Mouse (Mus musculus): ENCODE measurements around the gene Fgf4. TPM values are rescaled to one million over a fixed set of nuclear protein-coding genes. Genes with fewer than 3 reads are reported as not detected.
A peak's percentile ranks its signal among the peaks of the same experiment; 100 is the strongest.

The Fgf4 gene
- polyA plus RNA-seq (2012; rRNA removed), result not detected in 2 replicates

DNA sequence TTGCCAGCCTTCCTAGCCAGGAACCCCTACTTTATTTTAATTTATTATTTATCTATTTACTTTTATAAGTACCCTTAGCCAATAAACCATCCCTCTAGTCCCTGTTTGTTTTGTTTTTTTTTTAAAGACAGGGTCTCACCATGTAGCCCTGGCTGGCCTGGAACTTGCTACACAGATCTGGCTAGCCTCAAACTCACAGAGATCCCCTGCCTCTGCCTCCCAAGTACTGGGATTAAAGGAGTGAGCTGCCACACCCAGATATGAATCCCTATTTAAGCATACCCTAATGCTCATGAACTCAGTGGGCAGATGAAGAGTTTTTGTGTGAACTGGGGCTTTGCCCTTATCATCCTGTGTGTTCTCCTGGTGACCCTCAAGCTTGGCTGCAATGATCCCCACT lies at the start of gene Fgf4:
Gene Fgf4 (plus strand): TSS at position 301 of the 400 bp plus-strand sequence.
- Histone ChIP-seq H3K4me1 (ENCODE audit: control insufficient read depth, insufficient read depth, low read length) (no peaks in the 10 kb centered on the region), H3K4me3 (replicated peaks; ENCODE audit: extremely low read depth, low read depth, low read length) (no peak within 1 kb of the TSS)
- TF ChIP-seq CTCF (IDR thresholded peaks at IDR 0.05; ENCODE audit: insufficient read depth, low read length) (no peak), POLR2A (IDR thresholded peaks at IDR 0.05; ENCODE audit: borderline replicate concordance, extremely low read depth, low read depth, low read length) (no peak)
- no peak for DNase-seq

DNA sequence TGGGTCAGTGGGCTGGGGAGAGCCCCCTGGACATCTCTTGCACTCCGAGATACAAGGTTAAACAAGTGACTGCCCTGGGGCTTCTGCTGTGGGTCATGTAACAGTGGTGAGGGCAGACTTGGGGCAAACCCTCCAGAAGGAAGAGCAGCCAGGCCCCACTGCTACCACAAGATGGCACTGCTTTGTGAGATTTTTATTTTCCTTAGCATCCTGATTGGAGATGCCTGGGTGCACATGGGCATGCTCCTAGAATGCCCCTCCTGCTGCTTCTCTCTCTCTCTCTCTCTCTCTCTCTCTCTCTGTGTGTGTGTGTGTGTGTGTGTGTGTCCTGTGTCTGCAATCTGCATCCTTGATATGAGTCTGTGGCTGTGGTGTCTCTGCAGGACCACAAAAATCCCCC lies 48.7 kb upstream of the Fgf4 start:
- no peaks in the 10 kb centered on the region for H3K4me1 ChIP-seq (ENCODE audit: control insufficient read depth, insufficient read depth, low read length)
- WGBS, result 52% methylated on average over 1 of the region's 1 CpGs
- no peak overlapping the region for H3K4me3 ChIP-seq (replicated peaks; ENCODE audit: extremely low read depth, low read depth, low read length)
- DNase-seq, result no peak
- TF ChIP-seq CTCF (IDR thresholded peaks at IDR 0.05; ENCODE audit: insufficient read depth, low read length), result peak; percentile 50; the same call in 1 of the 2 replicates
- TF ChIP-seq POLR2A (IDR thresholded peaks at IDR 0.05; ENCODE audit: borderline replicate concordance, extremely low read depth, low read depth, low read length), result no peak

DNA sequence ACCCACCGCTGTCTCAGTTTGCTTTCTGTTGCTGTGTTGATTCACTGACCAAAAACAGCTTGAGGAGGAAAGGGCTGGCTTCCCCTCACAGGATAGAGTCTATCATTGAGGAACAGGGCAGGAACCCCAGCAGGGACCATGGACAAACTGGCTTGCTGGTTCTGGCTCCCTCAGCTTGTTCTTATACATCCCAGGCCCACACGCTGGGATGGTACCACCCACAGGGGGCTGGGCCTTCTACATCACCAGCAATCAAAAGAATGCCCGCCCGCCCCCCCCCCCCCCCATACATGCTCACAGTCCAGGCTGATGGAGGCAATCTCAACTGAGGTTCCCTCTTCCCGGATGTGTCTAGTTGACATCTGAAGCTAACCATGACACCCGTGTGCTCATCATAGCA lies 40.1 kb upstream of the Fgf4 start:
- Histone ChIP-seq H3K4me3 (replicated peaks; ENCODE audit: extremely low read depth, low read depth, low read length) (no peak overlapping the region), H3K4me1 (ENCODE audit: control insufficient read depth, insufficient read depth, low read length) (no peaks in the 10 kb centered on the region)
- no peak for DNase-seq
- TF ChIP-seq CTCF (IDR thresholded peaks at IDR 0.05; ENCODE audit: insufficient read depth, low read length), result no peak
- no peak for TF ChIP-seq POLR2A (IDR thresholded peaks at IDR 0.05; ENCODE audit: borderline replicate concordance, extremely low read depth, low read depth, low read length)
- 55% methylated on average over 6 of the region's 6 CpGs for WGBS

DNA sequence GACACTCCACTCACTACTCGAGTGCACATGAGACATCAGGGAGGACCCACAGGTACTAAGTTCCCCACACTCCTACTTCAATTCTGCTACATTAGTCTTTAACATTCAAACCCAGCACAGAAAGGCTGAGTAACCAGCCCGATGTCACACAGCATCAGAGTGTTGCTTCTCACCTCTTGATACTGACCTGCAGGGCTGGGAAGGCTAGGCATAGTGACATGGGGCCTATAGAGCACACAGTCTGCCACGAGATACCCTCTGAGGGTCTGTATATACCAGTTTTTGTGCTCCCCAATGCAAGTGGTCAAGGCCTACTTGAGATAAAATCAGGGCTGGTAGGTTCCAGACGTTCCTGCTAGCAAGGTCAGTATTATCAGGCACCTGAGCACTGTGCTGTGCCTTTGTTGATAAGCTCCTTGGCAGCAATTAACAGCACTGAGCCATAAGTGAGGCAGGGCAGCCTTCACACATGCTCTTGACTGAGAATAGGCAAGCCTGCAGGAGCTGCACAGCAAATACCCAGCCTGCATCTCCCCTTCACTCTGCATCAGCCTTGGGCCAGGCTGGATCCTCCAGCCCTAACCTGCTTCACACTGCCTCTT lies 39.1 kb upstream of the Fgf4 start:
- no peak for DNase-seq
- TF ChIP-seq POLR2A (IDR thresholded peaks at IDR 0.05; ENCODE audit: borderline replicate concordance, extremely low read depth, low read depth, low read length) (no peak), CTCF (IDR thresholded peaks at IDR 0.05; ENCODE audit: insufficient read depth, low read length) (no peak)
- Histone ChIP-seq H3K4me1 (ENCODE audit: control insufficient read depth, insufficient read depth, low read length) (no peaks in the 10 kb centered on the region), H3K4me3 (replicated peaks; ENCODE audit: extremely low read depth, low read depth, low read length) (no peak overlapping the region)
- WGBS, result 62% methylated on average over 4 of the region's 4 CpGs

DNA sequence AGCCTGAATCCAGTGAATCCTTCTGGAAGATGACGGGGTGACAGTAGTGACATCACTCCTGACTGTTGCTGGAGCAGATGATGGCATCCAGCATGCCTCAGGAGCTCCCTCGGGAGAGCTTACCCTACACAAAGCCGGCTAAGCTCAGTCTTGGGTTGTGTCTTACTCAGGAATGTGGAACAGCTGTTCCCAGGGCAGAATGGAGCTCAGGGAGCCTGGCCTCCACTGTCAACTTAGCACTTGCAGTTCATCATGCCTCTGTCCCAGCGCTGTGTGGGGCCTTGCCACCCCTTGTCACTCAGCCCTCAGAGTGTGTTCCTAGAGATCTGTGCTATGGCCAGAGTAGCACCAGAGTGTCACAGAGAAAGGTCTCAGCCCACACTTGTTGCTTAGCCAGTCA lies 35.6 kb upstream of the Fgf4 start:
- no peak for DNase-seq
- H3K4me1 ChIP-seq (ENCODE audit: control insufficient read depth, insufficient read depth, low read length), result no peaks in the 10 kb centered on the region
- TF ChIP-seq POLR2A (IDR thresholded peaks at IDR 0.05; ENCODE audit: borderline replicate concordance, extremely low read depth, low read depth, low read length) (no peak), CTCF (IDR thresholded peaks at IDR 0.05; ENCODE audit: insufficient read depth, low read length) (no peak)
- WGBS, result 31% methylated on average over 4 of the region's 4 CpGs
- H3K4me3 ChIP-seq (replicated peaks; ENCODE audit: extremely low read depth, low read depth, low read length), result no peak overlapping the region

DNA sequence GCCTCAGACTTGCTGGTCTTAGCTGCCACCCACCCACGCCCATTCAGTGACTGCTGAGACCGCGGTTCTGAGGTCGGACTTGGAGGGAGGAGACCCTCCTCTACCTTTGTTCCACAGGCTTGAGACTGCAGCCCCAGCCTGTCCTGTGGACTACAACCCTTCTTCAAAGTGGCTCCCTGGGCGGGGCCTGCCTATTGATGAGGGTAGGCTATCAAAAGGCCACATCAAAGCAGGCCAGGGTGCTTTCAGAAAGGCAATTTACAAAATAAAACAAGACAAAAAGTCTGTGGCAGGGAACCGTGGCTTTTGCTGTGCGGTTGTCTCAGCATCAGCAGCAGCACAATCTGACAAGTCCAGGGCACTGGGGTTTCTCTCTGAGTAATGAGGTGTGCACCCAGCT lies 25.3 kb upstream of the Fgf4 start:
- TF ChIP-seq POLR2A (IDR thresholded peaks at IDR 0.05; ENCODE audit: borderline replicate concordance, extremely low read depth, low read depth, low read length) (no peak), CTCF (IDR thresholded peaks at IDR 0.05; ENCODE audit: insufficient read depth, low read length) (no peak)
- no peak for DNase-seq
- Histone ChIP-seq H3K4me1 (ENCODE audit: control insufficient read depth, insufficient read depth, low read length) (no peaks in the 10 kb centered on the region), H3K4me3 (replicated peaks; ENCODE audit: extremely low read depth, low read depth, low read length) (no peak overlapping the region)
- WGBS, result 61% methylated on average over 7 of the region's 7 CpGs

DNA sequence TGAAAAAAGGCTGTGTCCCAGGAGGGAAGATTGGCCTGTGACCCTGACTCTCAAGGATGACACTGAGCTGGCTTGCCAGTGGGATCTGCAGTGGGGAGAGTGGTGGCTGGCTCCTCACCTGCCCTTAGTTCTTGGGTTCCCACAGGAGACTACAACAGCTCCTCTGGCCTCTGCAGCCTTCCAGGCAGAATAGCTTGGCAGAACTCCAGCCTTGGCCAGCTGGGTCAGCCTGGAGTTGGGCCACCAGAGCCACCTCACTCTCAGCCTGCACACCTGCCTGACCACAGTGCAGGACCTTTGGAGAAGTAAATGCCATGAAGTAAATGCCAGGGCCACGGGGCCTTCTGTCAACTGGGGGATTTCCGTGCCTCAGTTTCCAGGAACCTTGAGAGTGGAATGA lies 23.2 kb upstream of the Fgf4 start:
- no peak for TF ChIP-seq CTCF (IDR thresholded peaks at IDR 0.05; ENCODE audit: insufficient read depth, low read length)
- TF ChIP-seq POLR2A (IDR thresholded peaks at IDR 0.05; ENCODE audit: borderline replicate concordance, extremely low read depth, low read depth, low read length), result no peak
- H3K4me1 ChIP-seq (ENCODE audit: control insufficient read depth, insufficient read depth, low read length), result no peaks in the 10 kb centered on the region
- no peak overlapping the region for H3K4me3 ChIP-seq (replicated peaks; ENCODE audit: extremely low read depth, low read depth, low read length)
- 83% methylated on average over 2 of the region's 2 CpGs for whole genome bisulfite sequencing
- DNase-seq, result no peak

DNA sequence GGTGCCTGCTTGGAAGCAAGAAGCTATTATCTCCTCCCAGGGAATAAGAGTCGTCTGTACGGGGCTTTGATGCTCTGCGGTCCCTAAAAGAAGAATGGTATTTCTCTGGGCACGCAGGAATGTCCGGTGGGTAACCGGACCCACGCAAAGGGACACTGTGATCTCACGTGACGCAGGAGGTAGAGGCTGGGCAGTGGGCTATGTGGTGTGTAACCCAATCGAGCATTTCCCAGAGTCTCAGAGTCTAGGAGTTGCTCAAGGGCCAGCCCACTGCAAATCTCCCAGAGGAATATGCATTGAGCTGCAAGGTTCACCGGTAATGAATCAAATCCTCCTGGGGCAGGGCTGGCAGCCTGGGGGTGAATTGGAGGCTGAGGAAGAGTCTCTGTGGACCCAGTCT lies 18.8 kb upstream of the Fgf4 start:
- DNase-seq, result no peak
- no peaks in the 10 kb centered on the region for H3K4me1 ChIP-seq (ENCODE audit: control insufficient read depth, insufficient read depth, low read length)
- WGBS, result 72% methylated on average over 11 of the region's 11 CpGs
- TF ChIP-seq CTCF (IDR thresholded peaks at IDR 0.05; ENCODE audit: insufficient read depth, low read length) (no peak), POLR2A (IDR thresholded peaks at IDR 0.05; ENCODE audit: borderline replicate concordance, extremely low read depth, low read depth, low read length) (no peak)
- no peak overlapping the region for H3K4me3 ChIP-seq (replicated peaks; ENCODE audit: extremely low read depth, low read depth, low read length)

DNA sequence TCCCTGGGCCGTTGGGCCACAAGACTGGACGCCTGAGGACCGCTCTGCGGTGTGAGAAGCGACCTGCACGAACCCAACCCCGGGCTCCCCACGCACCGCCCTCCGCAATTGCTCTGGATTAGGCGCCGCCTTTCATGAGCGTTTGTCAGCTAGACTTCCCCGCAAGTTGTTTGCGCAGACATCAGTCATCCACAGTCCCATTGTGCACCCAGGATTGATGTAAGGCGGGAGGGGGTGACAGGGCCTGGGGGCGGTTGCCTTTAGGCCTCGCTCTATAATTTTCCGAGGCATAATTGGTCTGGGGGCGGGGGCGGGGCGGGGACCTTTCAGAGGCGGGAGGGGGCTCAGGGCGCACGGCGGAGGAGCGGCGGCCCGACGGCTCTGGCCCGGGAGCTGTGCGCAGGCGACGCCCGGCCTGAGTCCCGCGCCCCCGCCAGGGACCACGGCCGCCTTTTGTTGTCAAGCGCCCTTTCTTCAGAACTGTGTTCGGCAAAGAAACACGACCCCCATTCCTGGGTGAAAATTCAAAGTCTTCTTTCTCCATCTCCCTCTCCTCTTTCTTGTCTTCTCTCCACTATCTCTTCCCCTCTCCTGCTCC lies 9.2 kb upstream of the Fgf4 start, which contains the start of gene Fgf3:
Gene Fgf3 (plus strand): TSS at position 193 of the 598 bp plus-strand sequence.
- no peak for DNase-seq
- no peak within 1 kb of the TSS for H3K4me3 ChIP-seq (replicated peaks; ENCODE audit: extremely low read depth, low read depth, low read length)
- TF ChIP-seq CTCF (IDR thresholded peaks at IDR 0.05; ENCODE audit: insufficient read depth, low read length) (no peak), POLR2A (IDR thresholded peaks at IDR 0.05; ENCODE audit: borderline replicate concordance, extremely low read depth, low read depth, low read length) (no peak)
- H3K4me1 ChIP-seq (ENCODE audit: control insufficient read depth, insufficient read depth, low read length), result no peaks in the 10 kb centered on the region
- WGBS, result 5% methylated on average over 43 of the region's 43 CpGs

Data from lung, adult 2 months (tissue).